Mouse (Mus musculus) hindbrain, embryonic 11.5 days (tissue): ENCODE measurements at regions not wholly inside any gene's neighbourhood (a gene's known extent, or its start where the extent isn't known, plus 50 kb on each side); places are given as distances from the start of the nearest gene placed in this dataset.
"Not testable (repeated sequence)": the region's sequence is repeated elsewhere in the genome, so short reads cannot be mapped to it uniquely, and the experiment has no call there.

ENCODE experiments used
- ATAC-seq: fragments of 200-750 bp; cut with Nextera tagmentation; 2 replicates; pipeline ENCODE4 v1.8.0; 2017; ENCODE audit warnings: mild to moderate bottlenecking, moderate TSS enrichment, moderate library complexity; ENCODE audit not compliant: low FRiP score
- DNase-seq: peaks from one replicate; pipeline ENCODE4 v3.0.0-alpha.2; 2015; ENCODE audit warnings: low spot score
- H3K27ac ChIP-seq: fragments of 300-500 bp; sonication (generic); 2 replicates; pipeline ENCODE4 v1.5.1; 2014; ENCODE audit warnings: mild to moderate bottlenecking, low read depth, low read length
- H3K27me3 ChIP-seq: fragments of 300-500 bp; sonication (generic); 2 replicates; pipeline ENCODE4 v1.6.1; 2014; ENCODE audit warnings: mild to moderate bottlenecking, low read length, moderate library complexity, mixed read lengths; ENCODE audit not compliant: control insufficient read depth, insufficient read depth
- H3K36me3 ChIP-seq: fragments of 300-500 bp; sonication (generic); 2 replicates; pipeline ENCODE4 v1.6.1; 2014; ENCODE audit warnings: mild to moderate bottlenecking, low read length, moderate library complexity, mixed read lengths; ENCODE audit not compliant: control insufficient read depth, insufficient read depth
- H3K4me1 ChIP-seq: fragments of 300-500 bp; sonication (generic); replicated peaks from 2 replicates; pipeline ENCODE4 v1.6.1; 2014; ENCODE audit warnings: low read length, mixed read lengths; ENCODE audit not compliant: control insufficient read depth, insufficient read depth
- H3K4me2 ChIP-seq: fragments of 300-500 bp; sonication (generic); replicated peaks from 2 replicates; pipeline ENCODE4 v1.6.1; 2014; ENCODE audit warnings: mild to moderate bottlenecking, low read depth, low read length
- H3K4me3 ChIP-seq: fragments of 300-500 bp; sonication (generic); 2 replicates; pipeline ENCODE4 v1.5.1; 2014; ENCODE audit warnings: low read depth, low read length
- H3K9ac ChIP-seq: fragments of 300-500 bp; sonication (generic); 2 replicates; pipeline ENCODE4 v1.6.1; 2014; ENCODE audit warnings: low read depth, low read length
- H3K9me3 ChIP-seq: fragments of 300-500 bp; sonication (generic); 2 replicates; pipeline ENCODE4 v1.6.1; 2016; ENCODE audit warnings: low read length; ENCODE audit not compliant: control insufficient read depth
- WGBS: fragments of 180-500 bp; shearing (Covaris S2); extraction: QIAGEN DNeasy Blood & Tissue Kit; methylation state at CpG from one replicate; pipeline ENCODE4 v1.1.7; 2014; 5-methylcytosine and 5-hydroxymethylcytosine counted together

- not testable (repeated sequence) for H3K4me3 ChIP-seq, H3K9ac ChIP-seq, H3K9me3 ChIP-seq, H3K27me3 ChIP-seq, H3K4me2 ChIP-seq, H3K27ac ChIP-seq, H3K36me3 ChIP-seq, ATAC-seq, DNase-seq, H3K4me1 ChIP-seq
- WGBS: 81% methylated on average over 2 of the region's 2 CpGs
These were observed 77.1 kb downstream of the Olfr721-ps1 start for GRCm38 (mm10) chr14:14478159-14478558.

GRCm38 (mm10) chr14:14481840-14482239 is 80.7 kb downstream of the Olfr721-ps1 start:
- H3K36me3 ChIP-seq: no peaks in the 10 kb centered on the region
- H3K27ac ChIP-seq: no peak overlapping the region
- DNase-seq (peak; percentile 18), ATAC-seq (no peak)
- no peak overlapping the region for H3K4me3 ChIP-seq
- H3K9me3 ChIP-seq: no peaks in the 10 kb centered on the region
- WGBS: 80% methylated on average over 1 of the region's 1 CpGs
- no peak overlapping the region for H3K4me2 ChIP-seq
- no peak overlapping the region for H3K9ac ChIP-seq
- H3K4me1 ChIP-seq: no peaks in the 10 kb centered on the region
- no peaks in the 10 kb centered on the region for H3K27me3 ChIP-seq

- H3K9ac ChIP-seq: no peak overlapping the region
- no peak overlapping the region for H3K4me2 ChIP-seq
- H3K27me3 ChIP-seq: no peaks in the 10 kb centered on the region
- H3K4me1 ChIP-seq: no peaks in the 10 kb centered on the region
- WGBS: 97% methylated on average over 1 of the region's 1 CpGs
- H3K4me3 ChIP-seq: no peak overlapping the region
- no peaks in the 10 kb centered on the region for H3K36me3 ChIP-seq
- ATAC-seq (no peak), DNase-seq (no peak)
- H3K27ac ChIP-seq: no peak overlapping the region
- H3K9me3 ChIP-seq: no peaks in the 10 kb centered on the region
These were observed 85.3 kb downstream of the Olfr721-ps1 start for GRCm38 (mm10) chr14:14486356-14486755.

GRCm38 (mm10) chr14:14490501-14490900 is 89.4 kb downstream of the Olfr721-ps1 start:
- DNase-seq (no peak), ATAC-seq (no peak)
- H3K9me3 ChIP-seq: no peaks in the 10 kb centered on the region
- H3K4me3 ChIP-seq: no peak overlapping the region
- H3K27me3 ChIP-seq: no peaks in the 10 kb centered on the region
- H3K4me1 ChIP-seq: no peaks in the 10 kb centered on the region
- H3K9ac ChIP-seq: no peak overlapping the region
- no peaks in the 10 kb centered on the region for H3K36me3 ChIP-seq
- no peak overlapping the region for H3K27ac ChIP-seq
- no peak overlapping the region for H3K4me2 ChIP-seq

- ATAC-seq: no peak
These were observed 90.9 kb downstream of the Olfr721-ps1 start for GRCm38 (mm10) chr14:14492041-14492440.

GRCm38 (mm10) chr14:14511927-14512326 is 110.8 kb downstream of the Olfr721-ps1 start:
- DNase-seq (no peak), ATAC-seq (no peak)
- no peaks in the 10 kb centered on the region for H3K27me3 ChIP-seq
- no peaks in the 10 kb centered on the region for H3K36me3 ChIP-seq
- no peak overlapping the region for H3K4me3 ChIP-seq
- no peaks in the 10 kb centered on the region for H3K4me1 ChIP-seq
- H3K9ac ChIP-seq: no peak overlapping the region
- WGBS: 80% methylated on average over 4 of the region's 4 CpGs
- no peaks in the 10 kb centered on the region for H3K9me3 ChIP-seq
- no peak overlapping the region for H3K4me2 ChIP-seq
- H3K27ac ChIP-seq: no peak overlapping the region

More at GRCm38 (mm10) chr14:14492041-14492440, 90.9 kb downstream of the Olfr721-ps1 start:
- Histone ChIP-seq H3K9ac (no peak overlapping the region), H3K9me3 (no peaks in the 10 kb centered on the region), H3K27me3 (no peaks in the 10 kb centered on the region), H3K4me1 (no peaks in the 10 kb centered on the region), H3K4me3 (no peak overlapping the region), H3K36me3 (no peaks in the 10 kb centered on the region), H3K27ac (no peak overlapping the region), H3K4me2 (no peak overlapping the region)
- DNase-seq: no peak

GRCm38 (mm10) chr14:14513056-14513455 is 112.0 kb downstream of the Olfr721-ps1 start:
- no peak for ATAC-seq
- no peak overlapping the region for H3K27ac ChIP-seq
- H3K4me1 ChIP-seq: no peaks in the 10 kb centered on the region
- no peak overlapping the region for H3K4me3 ChIP-seq
- H3K27me3 ChIP-seq: no peaks in the 10 kb centered on the region
- no peaks in the 10 kb centered on the region for H3K9me3 ChIP-seq
- no peaks in the 10 kb centered on the region for H3K36me3 ChIP-seq
- 93% methylated on average over 2 of the region's 2 CpGs for WGBS
- DNase-seq: no peak
- no peak overlapping the region for H3K9ac ChIP-seq
- no peak overlapping the region for H3K4me2 ChIP-seq

- Histone ChIP-seq H3K36me3 (no peaks in the 10 kb centered on the region), H3K4me2 (no peak overlapping the region), H3K9me3 (no peaks in the 10 kb centered on the region), H3K27me3 (no peaks in the 10 kb centered on the region), H3K4me3 (no peak overlapping the region), H3K9ac (no peak overlapping the region), H3K4me1 (no peaks in the 10 kb centered on the region), H3K27ac (no peak overlapping the region)
- 91% methylated on average over 3 of the region's 3 CpGs for WGBS
- ATAC-seq (no peak), DNase-seq (no peak)
These were observed 112.4 kb downstream of the Olfr721-ps1 start for GRCm38 (mm10) chr14:14513498-14513897.

GRCm38 (mm10) chr14:14514440-14515172 is 113.5 kb downstream of the Olfr721-ps1 start:
- 94% methylated on average over 1 of the region's 1 CpGs for WGBS
- DNase-seq (no peak), ATAC-seq (no peak)
- Histone ChIP-seq H3K36me3 (no peaks in the 10 kb centered on the region), H3K4me2 (no peak overlapping the region), H3K4me1 (no peaks in the 10 kb centered on the region), H3K9ac (no peak overlapping the region), H3K4me3 (no peak overlapping the region), H3K27me3 (no peaks in the 10 kb centered on the region), H3K9me3 (no peaks in the 10 kb centered on the region), H3K27ac (no peak overlapping the region)
